Mouse (Mus musculus) CH12.LX (cell line): ENCODE measurements around the gene Rapgef2. TPM values are rescaled to one million over a fixed set of nuclear protein-coding genes. Genes with fewer than 3 reads are reported as not detected.

ENCODE experiments used
- DNase-seq: peaks from one replicate; pipeline ENCODE4 v3.0.0-alpha.2; 2013; ENCODE audit errors: extremely low read depth
- H3K27ac ChIP-seq: 2 replicates; pipeline ENCODE4 v1.5.1; 2012; ENCODE audit warnings: low read depth, mild to moderate bottlenecking, control low read depth, moderate library complexity; ENCODE audit not compliant: insufficient read depth
- H3K27me3 ChIP-seq: replicated peaks from 2 replicates; pipeline ENCODE3; 2012; ENCODE audit warnings: inconsistent platforms
- H3K36me3 ChIP-seq, 2 experiments: replicated peaks in 1 of 2; 2 replicates each; pipeline versions ENCODE3 to v1.6.1; 2012; ENCODE audit warnings: inconsistent platforms in 1 of 2, low read length in 1 of 2, mild to moderate bottlenecking in 1 of 2, mixed read lengths in 1 of 2, moderate library complexity in 1 of 2; ENCODE audit not compliant: control insufficient read depth in 1 of 2, insufficient read depth in 1 of 2
- H3K4me1 ChIP-seq, 2 experiments: 2 replicates each; pipeline ENCODE4 v1.6.1; 2012; ENCODE audit warnings: inconsistent platforms in 1 of 2, moderate library complexity in 1 of 2; ENCODE audit not compliant: insufficient read depth in 2 of 2, control insufficient read depth in 1 of 2
- H3K4me2 ChIP-seq: 2 replicates; pipeline ENCODE4 v1.6.1; 2012; ENCODE audit warnings: low read depth, mild to moderate bottlenecking, control low read depth; ENCODE audit not compliant: poor library complexity, insufficient read depth, severe bottlenecking
- H3K4me3 ChIP-seq, 3 experiments: fragments of 150-350 bp in 1 of 3; sonication (generic) in 1 of 3; replicated peaks in 1 of 3; 2 replicates each; pipeline versions ENCODE3 to v1.5.1; 2011 to 2012; ENCODE audit warnings: low read depth in 2 of 3, low read length in 2 of 3, mild to moderate bottlenecking in 2 of 3, moderate library complexity in 2 of 3, control low read depth in 1 of 3, improper control_type of control experiment in 1 of 3, inconsistent platforms in 1 of 3, mixed read lengths in 1 of 3; ENCODE audit not compliant: poor library complexity in 1 of 3
- H3K79me2 ChIP-seq: replicated peaks from 2 replicates; pipeline ENCODE4 v1.6.1; 2012; ENCODE audit warnings: mild to moderate bottlenecking, moderate library complexity; ENCODE audit not compliant: control insufficient read depth, poor library complexity, insufficient read depth, severe bottlenecking; ENCODE audit errors: extremely low read depth
- H3K9ac ChIP-seq: 2 replicates; pipeline ENCODE4 v1.6.1; 2012; ENCODE audit warnings: low read depth, mild to moderate bottlenecking, control low read depth, moderate library complexity; ENCODE audit not compliant: insufficient read depth
- H3K9me3 ChIP-seq: replicated peaks from 2 replicates; pipeline ENCODE3; 2012; ENCODE audit warnings: low read length, inconsistent platforms, mixed read lengths
- BHLHE40 ChIP-seq: IDR thresholded peaks from 2 replicates; pipeline ENCODE4 v1.6.1; 2011; ENCODE audit warnings: mild to moderate bottlenecking, low read depth, low read length, improper control_type of control experiment
- CHD1 ChIP-seq: IDR thresholded peaks from 2 replicates; pipeline ENCODE4 v1.6.1; 2012; ENCODE audit warnings: low read depth, low read length, improper control_type of control experiment, inconsistent platforms
- E2F4 ChIP-seq: IDR thresholded peaks from 2 replicates; pipeline ENCODE4 v1.6.1; 2011; ENCODE audit warnings: low read depth, low read length, improper control_type of control experiment; ENCODE audit not compliant: insufficient replicate concordance
- EP300 ChIP-seq: IDR thresholded peaks from 2 replicates; pipeline ENCODE4 v1.6.1; 2011; ENCODE audit warnings: low read length, improper control_type of control experiment
- ETS1 ChIP-seq: conservative IDR thresholded peaks from 2 replicates; pipeline ENCODE4 v1.6.1; 2012; ENCODE audit warnings: low read depth, mild to moderate bottlenecking, inconsistent platforms, low read length, improper control_type of control experiment, moderate library complexity
- GABPA ChIP-seq: IDR thresholded peaks from 2 replicates; pipeline ENCODE4 v1.6.1; 2012; ENCODE audit warnings: low read depth, low read length, improper control_type of control experiment, inconsistent platforms; ENCODE audit not compliant: insufficient replicate concordance
- HCFC1 ChIP-seq: IDR thresholded peaks from 2 replicates; pipeline ENCODE4 v1.6.1; 2012; ENCODE audit warnings: low read depth, mild to moderate bottlenecking, inconsistent platforms, low read length, improper control_type of control experiment
- IRF4 ChIP-seq: IDR thresholded peaks from 2 replicates; pipeline ENCODE4 v1.6.1; 2014; ENCODE audit warnings: low read depth, mild to moderate bottlenecking, inconsistent platforms, low read length, improper control_type of control experiment
- MAFK ChIP-seq: IDR thresholded peaks from 2 replicates; pipeline ENCODE4 v1.6.1; 2011; ENCODE audit warnings: low read length, improper control_type of control experiment; ENCODE audit not compliant: insufficient replicate concordance
- MAX ChIP-seq: IDR thresholded peaks from 2 replicates; pipeline ENCODE4 v1.6.1; 2011; ENCODE audit warnings: low read length, improper control_type of control experiment
- MXI1 ChIP-seq: IDR thresholded peaks from 2 replicates; pipeline ENCODE4 v1.6.1; 2011; ENCODE audit warnings: mild to moderate bottlenecking, low read depth, low read length, improper control_type of control experiment
- MYC ChIP-seq: IDR thresholded peaks from 2 replicates; pipeline ENCODE4 v1.6.1; 2011; ENCODE audit warnings: low read depth, mild to moderate bottlenecking, improper control_type of control experiment, low read length
- NELFE ChIP-seq: IDR thresholded peaks from 2 replicates; pipeline ENCODE4 v1.6.1; 2011; ENCODE audit warnings: low read depth, low read length, improper control_type of control experiment
- PAX5 ChIP-seq: IDR thresholded peaks from 2 replicates; pipeline ENCODE4 v1.6.1; 2012; ENCODE audit warnings: low read length, inconsistent platforms, mixed read lengths
- POLR2A ChIP-seq: IDR thresholded peaks from 2 replicates; pipeline ENCODE4 v1.6.1; 2011; ENCODE audit warnings: low read depth, mild to moderate bottlenecking, improper control_type of control experiment, low read length
- POLR2AphosphoS2 ChIP-seq: IDR thresholded peaks from 2 replicates; pipeline ENCODE4 v1.6.1; 2011; ENCODE audit warnings: low read depth, low read length, improper control_type of control experiment
- RAD21 ChIP-seq: IDR thresholded peaks from 2 replicates; pipeline ENCODE4 v1.6.1; 2011; ENCODE audit warnings: low read depth, mild to moderate bottlenecking, low read length, improper control_type of control experiment, moderate library complexity
- RCOR1 ChIP-seq: conservative IDR thresholded peaks from 2 replicates; pipeline ENCODE4 v1.6.1; 2012; ENCODE audit warnings: low read depth, mild to moderate bottlenecking, inconsistent platforms, low read length, improper control_type of control experiment
- SIN3A ChIP-seq: IDR thresholded peaks from 2 replicates; pipeline ENCODE4 v1.6.1; 2012; ENCODE audit warnings: low read length, improper control_type of control experiment, inconsistent platforms
- TBP ChIP-seq: conservative IDR thresholded peaks from 2 replicates; pipeline ENCODE4 v1.6.1; 2011; ENCODE audit warnings: low read depth, low read length, improper control_type of control experiment
- USF1 ChIP-seq: IDR thresholded peaks from 2 replicates; pipeline ENCODE4 v1.6.1; 2014; ENCODE audit warnings: low read depth, mild to moderate bottlenecking, inconsistent platforms, low read length, improper control_type of control experiment
- ZC3H11A ChIP-seq: IDR thresholded peaks from 2 replicates; pipeline ENCODE4 v1.6.1; 2012; ENCODE audit warnings: low read depth, mild to moderate bottlenecking, inconsistent platforms, low read length, improper control_type of control experiment
- ZMIZ1 ChIP-seq: IDR thresholded peaks from 2 replicates; pipeline ENCODE4 v1.6.1; 2012; ENCODE audit warnings: low read depth, mild to moderate bottlenecking, inconsistent platforms, low read length, improper control_type of control experiment
- ZNF384 ChIP-seq: IDR thresholded peaks from 2 replicates; pipeline ENCODE4 v1.6.1; 2012; ENCODE audit warnings: low read depth, low read length, improper control_type of control experiment, inconsistent platforms
- dilution Hi-C: fragments of 300-500 bp; cut with MboI; formaldehyde crosslinking; loops from 2 replicates; pipeline ENCODE4 v1.14.3; 2020; ENCODE audit warnings: low sequenced_read_pairs; ENCODE audit not compliant: extremely low pct_unique_long_range_greater_than_20kb, extremely low pct_ligation_motif_present
- in situ Hi-C: fragments of 300-500 bp; cut with MboI; formaldehyde crosslinking; loops from 3 replicates; pipeline ENCODE4 v1.14.3; 2019; ENCODE audit warnings: low sequenced_read_pairs, low pct_ligation_motif_present, low pct_unique_long_range_greater_than_20kb, mixed read lengths
- polyA plus RNA-seq: library from polyadenylated mRNA; unstranded; fragments of >175 nt; gene quantifications from 2 replicates; pipeline ENCODE4 v1.2.1, GENCODE M21; 2012; ENCODE audit warnings: low read depth; ENCODE audit not compliant: insufficient read length
- total RNA-seq, 2 experiments: library from RNA; depleted of rRNA; stranded (reverse); fragments of 300-350 nt in 1 of 2; fragments of >200 nt in 1 of 2; gene quantifications; 2 replicates each; pipeline ENCODE4 v1.2.3; 2012 to 2014

The Rapgef2 gene
- total and polyA plus RNA-seq, 3 experiments, result 0.72 to 3.1 (median 2.6) TPM

- in situ Hi-C loops, result no loop called here
- Histone ChIP-seq H3K4me2 (no peak overlapping the region), H3K4me1 (0 out of 4 replicates have a peak, but pooled peaks cover 0 to 2% of the 10 kb centered on the region in 2 experiments), H3K79me2 (no peaks in the 10 kb centered on the region), H3K9ac (no peak overlapping the region), H3K27me3 (no peaks in the 10 kb centered on the region), H3K9me3 (no peaks in the 10 kb centered on the region), H3K36me3 (peaks cover 0 to 33% of the 10 kb centered on the region in 2 experiments), H3K4me3 (no peak overlapping the region), H3K27ac (no peak overlapping the region)
- dilution Hi-C loops, result no loop called here
- DNase-seq, result no peak
- no peak for TF ChIP-seq MYC
- no peak for TF ChIP-seq PAX5
- TF ChIP-seq HCFC1, result no peak
- no peak for TF ChIP-seq ETS1
- no peak for TF ChIP-seq BHLHE40
- TF ChIP-seq ZNF384, result no peak
- TF ChIP-seq SIN3A, result no peak
- no peak for TF ChIP-seq GABPA
- TF ChIP-seq ZMIZ1, result no peak
- no peak for TF ChIP-seq CHD1
- no peak for TF ChIP-seq EP300
Measured at GRCm38 (mm10) chr3:79066455-79067055, 219.8 kb downstream of the Rapgef2 start.

GRCm38 (mm10) chr3:79064096-79064495, 222.2 kb downstream of the Rapgef2 start:
- H3K9ac ChIP-seq, result no peak overlapping the region
- no peak for TF ChIP-seq E2F4
- TF ChIP-seq ZNF384, result no peak
- TF ChIP-seq RAD21, result no peak
- no peak for TF ChIP-seq IRF4
- TF ChIP-seq POLR2A, result no peak
- TF ChIP-seq RCOR1, result no peak
- no peak for TF ChIP-seq GABPA
- TF ChIP-seq NELFE, result no peak
- no peak for TF ChIP-seq HCFC1
- no peak for TF ChIP-seq ZC3H11A
- no peak for TF ChIP-seq MYC
- TF ChIP-seq ETS1, result no peak
- no peak for TF ChIP-seq TBP
- no peak for TF ChIP-seq MAFK
- TF ChIP-seq POLR2AphosphoS2, result no peak
- no peak for TF ChIP-seq MAX
- TF ChIP-seq MXI1, result no peak
- TF ChIP-seq USF1, result no peak
- no peak for TF ChIP-seq PAX5
- H3K36me3 ChIP-seq, result peaks cover 0 to 27% of the 10 kb centered on the region in 2 experiments
- H3K27me3 ChIP-seq, result no peaks in the 10 kb centered on the region
- dilution Hi-C loops (no loop called here), in situ Hi-C loops (no loop called here)
- no peak overlapping the region for H3K27ac ChIP-seq
- H3K79me2 ChIP-seq, result no peaks in the 10 kb centered on the region
- H3K4me2 ChIP-seq, result no peak overlapping the region
- no peak overlapping the region for H3K4me3 ChIP-seq
- DNase-seq, result no peak
- no peaks in the 10 kb centered on the region; a peak in 1 of 4 replicates for H3K4me1 ChIP-seq
- no peaks in the 10 kb centered on the region for H3K9me3 ChIP-seq
